Mouse (Mus musculus) cerebellum, adult 11 months (tissue): ENCODE results near the gene Timd4.

Experiments
- DNase-seq: peaks from one replicate; pipeline ENCODE4 v3.0.0; 2022

The Timd4 gene

DNA sequence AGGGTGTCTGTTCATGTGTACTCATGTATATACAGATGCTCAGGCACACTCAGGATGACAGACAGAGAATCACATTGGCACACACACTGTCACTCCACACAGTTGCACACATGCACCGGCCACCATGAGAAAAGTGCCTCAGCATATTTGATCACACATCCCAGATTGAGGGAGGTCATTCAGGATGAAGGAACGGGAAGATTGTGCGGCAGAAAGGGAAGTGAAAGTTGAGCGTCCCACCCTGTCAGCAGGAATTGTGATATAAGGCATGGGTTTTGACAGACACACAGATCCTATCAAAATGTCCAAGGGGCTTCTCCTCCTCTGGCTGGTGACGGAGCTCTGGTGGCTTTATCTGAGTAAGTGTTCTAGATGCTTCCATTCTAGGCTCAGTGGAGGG lies at the start of gene Timd4:
TSS of gene Timd4 (plus strand) at position 290 of the 400 bp plus-strand sequence.
- no peak for DNase-seq

- no peak for DNase-seq
Measured at GRCm38 (mm10) chr11:46776879-46777278, 33.7 kb upstream of the Timd4 start.

DNA sequence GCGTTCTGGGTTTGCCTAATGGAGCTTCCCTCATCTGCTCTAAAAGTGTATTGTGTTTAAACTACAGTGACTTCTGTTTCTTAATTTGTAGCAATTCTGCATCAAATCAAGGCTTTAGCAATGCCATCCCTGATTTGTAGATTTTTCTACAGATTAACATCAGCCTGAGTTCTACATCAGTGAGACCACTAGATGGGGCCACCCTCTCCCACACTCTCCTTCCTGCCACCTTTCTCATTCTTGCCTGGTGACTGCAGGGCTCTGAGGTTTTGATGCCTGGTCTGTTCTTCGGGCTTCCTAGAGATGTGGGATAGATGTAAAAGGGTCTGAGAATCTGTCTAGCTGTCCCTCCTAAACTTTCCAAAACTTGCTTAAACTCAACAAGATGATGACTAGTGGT lies 30.8 kb upstream of the Timd4 start:
- no peak for DNase-seq

DNA sequence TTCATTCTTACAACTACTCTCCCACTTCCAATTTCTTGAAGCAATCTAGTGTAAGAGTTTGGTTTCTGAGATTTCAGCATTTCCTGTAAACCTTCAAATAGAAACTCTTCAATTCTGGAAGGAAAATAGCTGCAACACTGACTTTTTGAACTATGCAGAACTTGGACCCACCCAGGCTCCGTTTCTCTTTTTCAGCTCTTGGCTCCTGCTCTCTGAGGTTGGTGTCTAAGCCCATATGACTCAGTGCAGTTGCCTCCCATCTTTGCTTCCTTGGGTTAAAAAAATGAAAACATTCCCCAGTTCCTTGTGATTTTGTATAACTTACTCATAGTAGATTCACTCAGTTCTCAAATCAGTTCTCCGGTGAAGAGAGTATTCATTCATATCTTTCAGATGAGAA lies 6.2 kb upstream of the Timd4 start:
- no peak for DNase-seq

GRCm38 (mm10) chr11:46817692-46818091 lies 7.1 kb downstream of the Timd4 start:
- DNase-seq: no peak

GRCm38 (mm10) chr11:46819930-46820329 lies 9.3 kb downstream of the Timd4 start:
- DNase-seq: no peak

DNA sequence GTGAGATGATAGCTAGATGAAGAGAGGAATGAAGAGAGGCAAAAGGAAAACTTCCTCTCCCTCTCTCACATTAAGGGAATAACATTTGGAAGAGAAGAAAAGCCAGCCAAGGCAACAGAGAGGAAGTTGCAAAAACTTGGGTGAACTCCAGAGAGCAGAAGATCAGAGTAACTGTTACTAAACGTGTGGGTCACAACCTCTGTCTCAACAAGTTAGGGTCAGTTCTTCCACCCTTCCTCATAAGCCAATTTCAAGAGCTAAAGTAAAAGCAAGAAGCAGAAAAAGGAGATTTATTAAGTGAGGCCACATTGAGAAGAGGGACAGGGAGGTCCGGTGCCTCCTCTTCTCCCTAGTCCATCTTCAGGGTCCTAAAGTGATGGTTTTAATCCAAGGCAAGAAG lies 19.7 kb downstream of the Timd4 start:
- DNase-seq: no peak

DNA sequence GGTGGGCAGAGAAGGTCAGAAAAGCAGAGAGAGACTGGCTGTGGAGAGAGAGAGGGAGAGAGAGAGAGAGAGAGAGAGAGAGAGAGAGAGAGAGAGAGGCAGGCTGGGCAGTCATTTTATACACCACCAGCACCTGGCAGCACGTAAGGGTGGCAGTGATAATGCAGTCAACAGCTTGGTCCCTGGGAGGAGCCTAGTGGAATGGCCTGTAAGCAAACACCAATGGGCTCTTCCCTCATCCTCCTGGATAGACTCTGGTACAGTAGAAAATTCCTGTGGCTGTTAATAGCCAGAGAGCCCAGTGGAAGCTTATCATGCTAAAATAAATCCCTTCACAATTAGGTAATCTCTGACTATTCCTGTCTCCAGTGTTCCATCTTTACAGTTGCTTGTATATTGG lies 24.5 kb downstream of the Timd4 start:
- no peak for DNase-seq

DNA sequence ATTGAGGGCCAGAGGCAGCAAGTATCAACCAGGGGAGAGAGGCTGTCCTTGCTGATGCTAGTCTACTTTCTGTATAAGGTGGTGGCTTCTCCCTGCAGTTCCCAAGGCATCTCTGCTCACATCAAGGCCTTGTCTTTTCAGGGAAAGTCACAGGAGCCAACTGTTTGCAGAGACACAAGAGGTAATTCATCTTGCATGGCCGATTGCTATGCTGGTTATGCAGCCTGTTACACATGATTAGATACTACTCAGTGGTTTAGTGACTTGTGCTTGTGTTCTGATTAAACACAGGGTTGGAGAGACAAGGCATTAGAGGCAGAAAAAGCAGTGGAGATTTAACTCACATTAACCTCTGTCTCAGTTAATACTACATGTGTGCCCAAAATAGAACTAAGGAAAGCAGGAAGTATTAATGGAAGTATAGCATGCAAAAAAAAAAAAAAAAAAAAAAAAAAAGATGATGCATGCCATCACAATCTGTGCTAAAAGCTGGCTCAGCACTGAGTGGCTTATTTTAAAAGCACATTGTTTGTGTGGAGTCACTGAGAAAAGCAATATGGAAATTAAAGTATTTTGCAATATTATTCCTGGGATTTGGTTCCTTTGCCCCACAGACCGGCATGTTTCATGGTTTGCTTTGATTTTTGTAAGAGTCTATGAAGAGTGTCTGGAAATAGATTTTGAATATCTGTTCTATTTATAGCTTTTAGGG lies 31.6 kb downstream of the Timd4 start:
- no peak for DNase-seq

- DNase-seq: no peak
Measured at GRCm38 (mm10) chr11:46846661-46847060, 36.1 kb downstream of the Timd4 start.

GRCm38 (mm10) chr11:46847827-46848220 lies 37.2 kb downstream of the Timd4 start:
- no peak for DNase-seq

DNA sequence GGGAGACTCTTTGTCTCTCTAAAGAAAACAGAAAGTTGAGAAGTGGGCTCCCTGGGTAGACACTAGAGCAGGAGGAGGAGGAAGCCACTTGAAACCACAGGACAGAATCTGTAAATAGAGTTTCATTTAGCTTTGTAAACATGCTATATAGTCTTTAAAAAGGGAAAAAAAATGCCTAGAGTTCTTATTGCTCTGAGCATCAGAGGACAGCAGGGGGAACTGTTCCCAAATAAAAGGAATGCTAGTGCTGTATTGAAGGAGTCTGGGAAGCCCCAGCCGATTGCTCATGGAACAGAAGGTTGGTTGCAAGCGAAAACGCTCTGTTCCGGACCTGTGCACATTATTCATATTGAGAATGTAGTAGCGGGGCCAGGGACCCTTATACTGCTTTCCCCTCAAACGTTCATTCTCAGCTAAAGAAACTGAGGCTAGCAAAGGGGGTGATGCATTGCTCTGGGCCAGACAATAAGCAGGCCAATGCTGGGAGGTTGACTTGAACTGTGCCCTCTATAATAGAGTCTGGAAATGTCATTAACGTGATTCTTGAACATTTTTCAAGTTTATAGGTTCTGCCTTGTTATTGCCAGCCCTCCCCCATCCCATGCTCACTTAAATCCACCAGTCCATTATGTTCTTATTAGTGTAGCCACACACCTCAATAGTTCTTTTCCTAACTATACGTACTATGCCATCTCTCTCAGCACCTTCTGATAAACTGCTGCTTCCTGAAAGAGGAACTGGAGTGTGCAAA lies 37.8 kb downstream of the Timd4 start:
- DNase-seq: no peak

GRCm38 (mm10) chr11:46864809-46865208 lies 54.2 kb downstream of the Timd4 start:
- no peak for DNase-seq

DNA sequence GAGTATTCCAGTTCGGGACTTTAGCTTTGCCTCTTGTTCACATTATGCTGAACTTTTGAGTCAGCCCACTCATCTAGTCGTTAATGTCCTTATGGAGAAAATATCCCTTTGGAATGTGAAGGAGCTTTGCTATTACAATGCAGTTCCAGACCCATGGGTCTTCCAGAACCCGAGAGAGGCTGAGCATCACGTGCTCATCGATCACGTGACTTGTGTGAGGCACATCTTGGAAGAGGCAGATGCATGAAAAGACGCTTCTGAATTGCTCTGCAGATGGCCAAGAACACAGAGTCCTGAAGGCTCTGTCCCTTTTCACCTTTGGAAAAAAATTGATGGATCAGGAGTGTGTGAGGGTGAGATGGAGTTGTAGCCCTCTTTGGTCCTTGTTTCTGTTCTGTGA lies 58.0 kb downstream of the Timd4 start:
- no peak for DNase-seq

- DNase-seq: no peak
Measured at GRCm38 (mm10) chr11:46875774-46876173, 65.2 kb downstream of the Timd4 start.

DNA sequence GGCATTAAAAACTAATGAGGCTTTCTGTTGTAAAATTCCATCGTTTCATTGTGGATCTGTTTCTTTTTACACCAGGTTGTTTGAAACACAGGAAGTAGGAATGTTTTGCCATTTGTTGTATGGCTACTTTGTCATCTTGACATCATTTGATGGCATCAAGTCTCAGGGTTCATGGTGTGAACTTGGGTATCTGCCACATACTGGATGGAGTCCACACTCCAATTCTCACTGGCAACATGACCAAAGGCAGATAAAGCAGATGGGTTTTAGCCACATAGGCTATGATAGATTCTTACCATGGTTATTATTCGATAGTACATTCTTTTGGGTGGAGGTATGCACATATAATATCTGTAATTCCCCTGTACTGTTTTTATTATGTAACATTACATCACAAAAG lies 71.9 kb downstream of the Timd4 start:
- no peak for DNase-seq

DNA sequence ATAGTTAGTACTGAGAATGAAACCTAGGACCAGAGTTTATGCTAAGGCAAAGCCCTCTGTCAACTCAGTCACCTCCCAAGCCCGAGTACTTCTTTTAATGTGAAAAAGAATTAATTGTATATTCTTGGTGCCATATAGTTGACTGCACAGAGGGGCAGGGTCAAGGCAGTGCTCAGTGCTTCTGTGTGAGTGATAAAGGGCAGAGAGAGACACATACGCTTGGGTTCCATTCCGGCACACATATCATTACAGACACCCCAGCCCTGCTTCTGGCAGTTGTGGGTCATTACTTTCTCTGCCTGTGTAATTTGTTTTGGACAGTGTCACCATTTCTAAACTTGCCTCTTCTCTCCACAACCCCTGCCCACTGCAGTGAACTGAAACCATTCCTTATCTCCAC lies 78.5 kb downstream of the Timd4 start:
- DNase-seq: no peak
